Mouse (Mus musculus) left cerebral cortex, adult 9 months (tissue): Measurements from ENCODE around the gene Glis1.

Experiments used
- DNase-seq, 2 experiments: peaks; one replicate each; pipeline ENCODE4 v3.0.0; 2022; ENCODE audit warnings: low spot score in 2 of 2

The Glis1 gene

GRCm38 (mm10) chr4:107434356-107435237 lies at the start of gene Glis1:
Gene Glis1 (plus strand): TSS chr4:107434591.
- DNase-seq, result peak in 1 of 2 experiments; percentile 45

GRCm38 (mm10) chr4:107387038-107387437 lies 47.4 kb upstream of the Glis1 start:
- no peak for DNase-seq

GRCm38 (mm10) chr4:107387465-107387864 lies 46.9 kb upstream of the Glis1 start:
- no peak for DNase-seq

GRCm38 (mm10) chr4:107388291-107388690 lies 46.1 kb upstream of the Glis1 start:
- DNase-seq, result no peak

- no peak for DNase-seq
These were observed 45.0 kb upstream of the Glis1 start for GRCm38 (mm10) chr4:107389345-107389744.

- DNase-seq, result no peak
These were observed 40.6 kb upstream of the Glis1 start for GRCm38 (mm10) chr4:107393771-107394170.

GRCm38 (mm10) chr4:107420202-107420601 lies 14.2 kb upstream of the Glis1 start:
- DNase-seq, result no peak

GRCm38 (mm10) chr4:107421711-107422110 lies 12.7 kb upstream of the Glis1 start:
- DNase-seq, result no peak

GRCm38 (mm10) chr4:107422176-107422575 lies 12.2 kb upstream of the Glis1 start:
- peak in 1 of 2 experiments; percentile 15 for DNase-seq

GRCm38 (mm10) chr4:107425616-107426015 lies 8.8 kb upstream of the Glis1 start:
- DNase-seq, result no peak

- DNase-seq, result peak in 1 of 2 experiments; percentile 35
These were observed 7.8 kb upstream of the Glis1 start for GRCm38 (mm10) chr4:107426631-107427030.

- DNase-seq, result peak in 1 of 2 experiments; percentile 69
These were observed 1.7 kb upstream of the Glis1 start for GRCm38 (mm10) chr4:107432717-107433116.

GRCm38 (mm10) chr4:107433998-107434355 lies 414 bp upstream of the Glis1 start:
- DNase-seq, result no peak

GRCm38 (mm10) chr4:107435238-107435946 lies 1.0 kb downstream of the Glis1 start:
- DNase-seq, result no peak

GRCm38 (mm10) chr4:107436476-107436875 lies 2.1 kb downstream of the Glis1 start:
- DNase-seq, result no peak

- no peak for DNase-seq
These were observed 4.3 kb downstream of the Glis1 start for GRCm38 (mm10) chr4:107438741-107439140.

- DNase-seq, result no peak
These were observed 5.9 kb downstream of the Glis1 start for GRCm38 (mm10) chr4:107440306-107440705.

GRCm38 (mm10) chr4:107442288-107442687 lies 7.9 kb downstream of the Glis1 start:
- no peak for DNase-seq

- DNase-seq, result no peak
These were observed 8.6 kb downstream of the Glis1 start for GRCm38 (mm10) chr4:107442891-107443483.

GRCm38 (mm10) chr4:107443621-107444020 lies 9.2 kb downstream of the Glis1 start:
- no peak for DNase-seq

GRCm38 (mm10) chr4:107448481-107448880 lies 14.1 kb downstream of the Glis1 start:
- no peak for DNase-seq

GRCm38 (mm10) chr4:107449519-107449918 lies 15.1 kb downstream of the Glis1 start:
- DNase-seq, result no peak
